Mouse (Mus musculus): ENCODE results near the gene Snap47. TPM values are rescaled to one million over a fixed set of nuclear protein-coding genes. Genes with fewer than 3 reads are reported as not detected.

Snap47 gene
- polyA plus RNA-seq, 1 experiment from 2014 or later, result 54.0 TPM

GRCm38 (mm10) chr11:59361291-59361690 is 89.7 kb downstream of the Snap47 start:
- Histone ChIP-seq H3K36me3 (ENCODE audit: insufficient read depth, low read length) (no peaks in the 10 kb centered on the region), H3K4me3 (ENCODE audit: low read depth, low read length) (no peak overlapping the region), H3K4me1 (ENCODE audit: insufficient read depth, low read depth, low read length) (no peaks in the 10 kb centered on the region), H3K9ac (replicated peaks; ENCODE audit: low read depth) (no peak overlapping the region), H3K27me3 (replicated peaks; ENCODE audit: insufficient read depth, low read length) (no peaks in the 10 kb centered on the region), H3K27ac (ENCODE audit: low read length) (no peak overlapping the region), H3K4me2 (replicated peaks; ENCODE audit: low read depth, low read length) (no peak overlapping the region), H3K9me3 (ENCODE audit: low read length) (no peaks in the 10 kb centered on the region)
- TF ChIP-seq EP300 (IDR thresholded peaks at IDR 0.05), result no peak
- no peak for TF ChIP-seq CTCF (IDR thresholded peaks at IDR 0.05)
- DNase-seq (ENCODE audit: low spot score), result no peak
- no peak for ATAC-seq
- 74% methylated on average over 9 of the region's 9 CpGs for WGBS

Other genes starting within 250 kb of the Snap47 start
- 60.0 and 74.0 TPM in 2 replicates for gene Mrpl55, start 248.7 kb downstream of the Snap47 start, polyA plus RNA-seq (2015; fragmentation: Nextera tagmentation; extraction: Ambion mirVana)
- 32.9 and 34.8 TPM in 2 replicates for gene 2310033P09Rik, start 242.9 kb downstream of the Snap47 start, polyA plus RNA-seq (2015; fragmentation: Nextera tagmentation; extraction: Ambion mirVana)
- 630 and 647 TPM in 2 replicates for gene Arf1, start 222.9 kb downstream of the Snap47 start, polyA plus RNA-seq (2015; fragmentation: Nextera tagmentation; extraction: Ambion mirVana)
- 12.6 and 18.9 TPM in 2 replicates for gene Wnt3a, start 160.4 kb downstream of the Snap47 start, polyA plus RNA-seq (2015; fragmentation: Nextera tagmentation; extraction: Ambion mirVana)
- gene Wnt9a, start 144.3 kb downstream of the Snap47 start, polyA plus RNA-seq (2015; fragmentation: Nextera tagmentation; extraction: Ambion mirVana), result 9.7 and 10.5 TPM in 2 replicates
- not detected in 2 replicates for gene Prss38, start 75.5 kb downstream of the Snap47 start, polyA plus RNA-seq (2015; fragmentation: Nextera tagmentation; extraction: Ambion mirVana)
- gene Jmjd4, start 1.1 kb downstream of the Snap47 start, polyA plus RNA-seq (2015; fragmentation: Nextera tagmentation; extraction: Ambion mirVana), result 5.5 and 5.7 TPM in 2 replicates
- 7.3 and 7.4 TPM in 2 replicates for gene Zfp867, start 21.3 kb upstream of the Snap47 start, polyA plus RNA-seq (2015; fragmentation: Nextera tagmentation; extraction: Ambion mirVana)
- 13.1 and 13.3 TPM in 2 replicates for gene Zkscan17, start 75.6 kb upstream of the Snap47 start, polyA plus RNA-seq (2015; fragmentation: Nextera tagmentation; extraction: Ambion mirVana)
- 0.74 and 1.5 TPM in 2 replicates for gene Nlrp3, start 90.4 kb upstream of the Snap47 start, polyA plus RNA-seq (2015; fragmentation: Nextera tagmentation; extraction: Ambion mirVana)
- gene Olfr222, start 125.0 kb upstream of the Snap47 start, polyA plus RNA-seq (2015; fragmentation: Nextera tagmentation; extraction: Ambion mirVana), result not detected in 2 replicates
- not detected in 2 replicates for gene Olfr223, start 142.1 kb upstream of the Snap47 start, polyA plus RNA-seq (2015; fragmentation: Nextera tagmentation; extraction: Ambion mirVana)
- gene Mprip, start 210.1 kb upstream of the Snap47 start, polyA plus RNA-seq (2015; fragmentation: Nextera tagmentation; extraction: Ambion mirVana), result 88.0 and 114 TPM in 2 replicates